Mouse (Mus musculus): ENCODE data around the gene Gm5134. TPM values are rescaled to one million over a fixed set of nuclear protein-coding genes. Genes with fewer than 3 reads are reported as not detected.

Gene Gm5134
- total and polyA plus RNA-seq, 3 experiments, result not detected

GRCm38 (mm10) chr10:76006385-76006784 lies 52.1 kb downstream of the Gm5134 start:
- H3K4me3 ChIP-seq (ENCODE audit: control insufficient read depth in 1 of 2, insufficient read depth in 1 of 2, low read depth in 2 of 2, low read length in 2 of 2), result no peak overlapping the region
- no peaks in the 10 kb centered on the region; a peak in 1 of 4 replicates for H3K27me3 ChIP-seq (ENCODE audit: control insufficient read depth in 1 of 2, insufficient read depth in 2 of 2, low read length in 2 of 2)
- no peaks in the 10 kb centered on the region for H3K9me3 ChIP-seq (replicated peaks; ENCODE audit: insufficient read depth, low read length)
- H3K27ac ChIP-seq (ENCODE audit: control insufficient read depth, low read depth, low read length), result no peak overlapping the region
- TF ChIP-seq GABPA (IDR thresholded peaks at IDR 0.05; ENCODE audit: low read depth, low read length), result no peak
- no peak for TF ChIP-seq UBTF (IDR thresholded peaks at IDR 0.05; ENCODE audit: borderline replicate concordance, insufficient read depth, low read depth, low read length)
- TF ChIP-seq ZKSCAN1 (IDR thresholded peaks at IDR 0.05; ENCODE audit: low read depth, low read length), result no peak
- no peak for TF ChIP-seq RAD21 (IDR thresholded peaks at IDR 0.05; ENCODE audit: low read depth, low read length)
- TF ChIP-seq TBP (IDR thresholded peaks at IDR 0.05; ENCODE audit: low read depth, low read length), result no peak
- TF ChIP-seq USF2 (IDR thresholded peaks at IDR 0.05; ENCODE audit: borderline replicate concordance in 1 of 2, insufficient read depth in 1 of 2, low read depth in 1 of 2, low read length in 2 of 2), result no peak
- no peak for TF ChIP-seq GATA1 (IDR thresholded peaks at IDR 0.05; ENCODE audit: low read depth, low read length)
- TF ChIP-seq MYB (IDR thresholded peaks at IDR 0.05; ENCODE audit: low read depth, low read length), result no peak
- TF ChIP-seq MAX (IDR thresholded peaks at IDR 0.05; ENCODE audit: low read length), result no peak
- TF ChIP-seq CTCF (IDR thresholded peaks at IDR 0.05 in 2 of 3, conservative IDR thresholded peaks at IDR 0.05 in 1 of 3; ENCODE audit: control insufficient read depth in 1 of 3, insufficient read depth in 1 of 3, low read depth in 2 of 3, low read length in 3 of 3, poor library complexity in 1 of 3, severe bottlenecking in 1 of 3), result no peak
- no peak for TF ChIP-seq SIN3A (IDR thresholded peaks at IDR 0.05; ENCODE audit: low read length)
- TF ChIP-seq USF1 (IDR thresholded peaks at IDR 0.05; ENCODE audit: low read depth, low read length), result no peak
- TF ChIP-seq CHD1 (IDR thresholded peaks at IDR 0.05; ENCODE audit: low read depth, low read length), result no peak
- TF ChIP-seq TAL1 (IDR thresholded peaks at IDR 0.05; ENCODE audit: low read length), result no peak
- TF ChIP-seq KAT2A (conservative IDR thresholded peaks at IDR 0.05; ENCODE audit: low read depth, low read length), result no peak
- TF ChIP-seq ELF1 (IDR thresholded peaks at IDR 0.05; ENCODE audit: low read depth, low read length), result no peak
- no peak overlapping the region for H3K9ac ChIP-seq (ENCODE audit: control insufficient read depth, low read depth, low read length, poor library complexity, severe bottlenecking)
- no peak for DNase-seq (ENCODE audit: low read depth, low spot score)
- H3K79me2 ChIP-seq (ENCODE audit: control insufficient read depth, insufficient read depth, low read length, poor library complexity), result no peaks in the 10 kb centered on the region
- H3K4me1 ChIP-seq (ENCODE audit: control insufficient read depth in 1 of 2, insufficient read depth in 2 of 2, low read length in 2 of 2), result no peaks in the 10 kb centered on the region
- H3K36me3 ChIP-seq (ENCODE audit: control insufficient read depth in 1 of 2, insufficient read depth in 2 of 2, low read length in 2 of 2), result no peaks in the 10 kb centered on the region

- no peak overlapping the region for H3K27ac ChIP-seq (ENCODE audit: control insufficient read depth, low read depth, low read length)
- peaks cover 0 to 1% of the 10 kb centered on the region in 2 experiments; a peak in 1 of 4 replicates for H3K27me3 ChIP-seq (ENCODE audit: control insufficient read depth in 1 of 2, insufficient read depth in 2 of 2, low read length in 2 of 2)
- no peak overlapping the region for H3K4me3 ChIP-seq (ENCODE audit: control insufficient read depth in 1 of 2, insufficient read depth in 1 of 2, low read depth in 2 of 2, low read length in 2 of 2)
- H3K79me2 ChIP-seq (ENCODE audit: control insufficient read depth, insufficient read depth, low read length, poor library complexity), result no peaks in the 10 kb centered on the region
- no peaks in the 10 kb centered on the region for H3K4me1 ChIP-seq (ENCODE audit: control insufficient read depth in 1 of 2, insufficient read depth in 2 of 2, low read length in 2 of 2)
- no peaks in the 10 kb centered on the region for H3K36me3 ChIP-seq (ENCODE audit: control insufficient read depth in 1 of 2, insufficient read depth in 2 of 2, low read length in 2 of 2)
- TF ChIP-seq NRF1 (IDR thresholded peaks at IDR 0.05; ENCODE audit: insufficient read depth, low read depth, low read length, poor library complexity, severe bottlenecking), result no peak
- TF ChIP-seq SIN3A (IDR thresholded peaks at IDR 0.05; ENCODE audit: low read length), result no peak
- no peak for TF ChIP-seq ZKSCAN1 (IDR thresholded peaks at IDR 0.05; ENCODE audit: low read depth, low read length)
- no peak for TF ChIP-seq KAT2A (conservative IDR thresholded peaks at IDR 0.05; ENCODE audit: low read depth, low read length)
- no peak for TF ChIP-seq MAFK (IDR thresholded peaks at IDR 0.05; ENCODE audit: borderline replicate concordance, low read depth, low read length)
- no peak for TF ChIP-seq POLR2AphosphoS2 (IDR thresholded peaks at IDR 0.05; ENCODE audit: low read length)
- H3K9me3 ChIP-seq (replicated peaks; ENCODE audit: insufficient read depth, low read length), result no peaks in the 10 kb centered on the region
- H3K9ac ChIP-seq (ENCODE audit: control insufficient read depth, low read depth, low read length, poor library complexity, severe bottlenecking), result no peak overlapping the region
- no peak for DNase-seq (ENCODE audit: low read depth, low spot score)
Measured at GRCm38 (mm10) chr10:76009812-76010211, 55.5 kb downstream of the Gm5134 start.
